Mouse (Mus musculus) limb, embryonic 14.5 days (tissue): Measurements from ENCODE around the gene Rhof. TPM values are rescaled to one million over a fixed set of nuclear protein-coding genes. Genes with fewer than 3 reads are reported as not detected.

Experiments
- ATAC-seq: fragments of 200-750 bp; cut with Nextera tagmentation; 2 replicates; pipeline ENCODE4 v1.8.0; 2017; ENCODE audit warnings: low read depth, moderate number of reproducible peaks, moderate TSS enrichment; ENCODE audit not compliant: low FRiP score
- DNase-seq: peaks from one replicate; pipeline ENCODE4 v3.0.0-alpha.2; 2015; ENCODE audit warnings: low spot score
- H3K27ac ChIP-seq: fragments of 300-500 bp; sonication (generic); replicated peaks from 2 replicates; pipeline ENCODE4 v1.5.1; 2014; ENCODE audit warnings: low read depth, mild to moderate bottlenecking, low read length, moderate library complexity, mixed read lengths
- H3K27me3 ChIP-seq: fragments of 300-500 bp; sonication (generic); 2 replicates; pipeline ENCODE4 v1.6.1; 2014; ENCODE audit warnings: low read length, mixed read lengths; ENCODE audit not compliant: control insufficient read depth, insufficient read depth
- H3K36me3 ChIP-seq: fragments of 300-500 bp; sonication (generic); 2 replicates; pipeline ENCODE4 v1.6.1; 2014; ENCODE audit warnings: mild to moderate bottlenecking, low read length, moderate library complexity, mixed read lengths; ENCODE audit not compliant: control insufficient read depth, insufficient read depth
- H3K4me1 ChIP-seq: fragments of 300-500 bp; sonication (generic); 2 replicates; pipeline ENCODE4 v1.6.1; 2014; ENCODE audit warnings: antibody characterized with exemption, low read length, mixed read lengths; ENCODE audit not compliant: control insufficient read depth, insufficient read depth
- H3K4me2 ChIP-seq: fragments of 300-500 bp; sonication (generic); replicated peaks from 2 replicates; pipeline ENCODE4 v1.6.1; 2014; ENCODE audit warnings: low read depth, mild to moderate bottlenecking, low read length, moderate library complexity; ENCODE audit not compliant: severe bottlenecking
- H3K4me3 ChIP-seq: fragments of 300-500 bp; sonication (generic); replicated peaks from 2 replicates; pipeline ENCODE4 v1.5.1; 2014; ENCODE audit warnings: low read length
- H3K9ac ChIP-seq: fragments of 300-500 bp; sonication (generic); 2 replicates; pipeline ENCODE4 v1.6.1; 2014; ENCODE audit warnings: mild to moderate bottlenecking, low read depth, low read length, moderate library complexity; ENCODE audit not compliant: severe bottlenecking
- H3K9me3 ChIP-seq: fragments of 300-500 bp; sonication (generic); 2 replicates; pipeline ENCODE4 v1.6.1; 2016; ENCODE audit warnings: low read length; ENCODE audit not compliant: control insufficient read depth
- POLR2A ChIP-seq: fragments of 200-500 bp; IDR thresholded peaks from 2 replicates; pipeline ENCODE4 v1.8.0; 2012; ENCODE audit warnings: inconsistent platforms, mild to moderate bottlenecking, moderate library complexity, borderline replicate concordance; ENCODE audit not compliant: insufficient read depth, insufficient read length; ENCODE audit errors: extremely low read depth
- WGBS: fragments of 180-500 bp; shearing (Covaris S2); extraction: QIAGEN DNeasy Blood & Tissue Kit; methylation state at CpG from one replicate; pipeline ENCODE4 v1.1.7; 2014; 5-methylcytosine and 5-hydroxymethylcytosine counted together
- polyA plus RNA-seq, 2 experiments: library from polyadenylated mRNA; depleted of rRNA in 1 of 2; stranded (reverse) in 1 of 2; unstranded in 1 of 2; fragments of >200 nt; fragmentation: Nextera tagmentation in 1 of 2; extraction: Ambion mirVana in 1 of 2; gene quantifications; 2 replicates each; pipeline versions ENCODE4 v1.2.1 to v1.2.3; 2012 to 2014

The Rhof gene
- polyA plus RNA-seq (2012; rRNA removed): 5.8 and 6.6 TPM in 2 replicates
- 3.9 and 4.9 TPM in 2 replicates for polyA plus RNA-seq (2014; fragmentation: Nextera tagmentation; extraction: Ambion mirVana)

GRCm38 (mm10) chr5:123132308-123133071 is at the start of gene Rhof:
Rhof (minus strand) TSS chr5:123132692.
- ATAC-seq (0 out of 2 replicates have a peak, but pooled peaks have one; percentile 17), DNase-seq (peak; percentile 74)
- TF ChIP-seq POLR2A: no peak
- Histone ChIP-seq H3K27ac (peak within 1 kb of the TSS; percentile 100), H3K27me3 (no peaks in the 10 kb centered on the region), H3K4me1 (peaks cover 59% of the 10 kb centered on the region), H3K4me3 (peak within 1 kb of the TSS; percentile 93), H3K9ac (peak within 1 kb of the TSS; percentile 47), H3K36me3 (peaks cover 50% of the 10 kb centered on the region), H3K9me3 (no peaks in the 10 kb centered on the region), H3K4me2 (peak within 1 kb of the TSS; percentile 100)
- WGBS: 5% methylated on average over 44 of the region's 44 CpGs

- Histone ChIP-seq H3K9me3 (no peaks in the 10 kb centered on the region), H3K4me1 (no peaks in the 10 kb centered on the region), H3K9ac (no peak overlapping the region), H3K27ac (no peak overlapping the region), H3K36me3 (no peaks in the 10 kb centered on the region), H3K4me3 (no peak overlapping the region), H3K4me2 (no peak overlapping the region), H3K27me3 (no peaks in the 10 kb centered on the region)
- ATAC-seq (no peak), DNase-seq (no peak)
- WGBS: 84% methylated on average over 5 of the region's 6 CpGs
- no peak for TF ChIP-seq POLR2A
Observed at GRCm38 (mm10) chr5:123181536-123181935, 49.0 kb upstream of the Rhof start.

GRCm38 (mm10) chr5:123180390-123180789 is 47.9 kb upstream of the Rhof start:
- no peaks in the 10 kb centered on the region for H3K9me3 ChIP-seq
- 88% methylated on average over 15 of the region's 15 CpGs for WGBS
- H3K9ac ChIP-seq: no peak overlapping the region
- no peaks in the 10 kb centered on the region for H3K4me1 ChIP-seq
- ATAC-seq: no peak
- no peak overlapping the region for H3K4me2 ChIP-seq
- no peak for TF ChIP-seq POLR2A
- DNase-seq: no peak
- H3K27ac ChIP-seq: no peak overlapping the region
- H3K36me3 ChIP-seq: no peaks in the 10 kb centered on the region
- no peaks in the 10 kb centered on the region for H3K27me3 ChIP-seq
- H3K4me3 ChIP-seq: no peak overlapping the region

- ATAC-seq (no peak), DNase-seq (no peak)
- Histone ChIP-seq H3K9me3 (no peaks in the 10 kb centered on the region), H3K4me3 (no peak overlapping the region), H3K4me2 (no peak overlapping the region), H3K4me1 (no peaks in the 10 kb centered on the region), H3K36me3 (no peaks in the 10 kb centered on the region), H3K9ac (no peak overlapping the region), H3K27ac (no peak overlapping the region), H3K27me3 (no peaks in the 10 kb centered on the region)
- no peak for TF ChIP-seq POLR2A
- 90% methylated on average over 5 of the region's 5 CpGs for WGBS
Observed at GRCm38 (mm10) chr5:123178792-123179191, 46.3 kb upstream of the Rhof start.

GRCm38 (mm10) chr5:123171646-123172350 is 39.3 kb upstream of the Rhof start:
- Histone ChIP-seq H3K27me3 (no peaks in the 10 kb centered on the region), H3K27ac (0 out of 2 replicates have a peak overlapping the region, but pooled peaks have one; percentile 16), H3K9me3 (no peaks in the 10 kb centered on the region), H3K9ac (peak overlapping the region; percentile 38; the same call in 1 of the 2 replicates), H3K4me2 (peak overlapping the region; percentile 62), H3K36me3 (peaks cover 8% of the 10 kb centered on the region), H3K4me1 (peaks cover 9% of the 10 kb centered on the region), H3K4me3 (peak overlapping the region; percentile 34)
- ATAC-seq (peak; percentile 87), DNase-seq (peak; percentile 79)
- 11% methylated on average over 22 of the region's 22 CpGs for WGBS
- TF ChIP-seq POLR2A: no peak
